Mouse (Mus musculus) heart, postnatal 0 days (tissue): ENCODE data around the gene Cntn1.

Experiments used
- CTCF ChIP-seq: IDR thresholded peaks from 2 replicates; pipeline ENCODE4 v1.5.1; 2016; ENCODE audit warnings: antibody characterized with exemption, control low read depth, low read depth
- EP300 ChIP-seq: IDR thresholded peaks from 2 replicates; pipeline ENCODE4 v1.6.1; 2016; ENCODE audit warnings: antibody characterized with exemption, low read depth

DNA sequence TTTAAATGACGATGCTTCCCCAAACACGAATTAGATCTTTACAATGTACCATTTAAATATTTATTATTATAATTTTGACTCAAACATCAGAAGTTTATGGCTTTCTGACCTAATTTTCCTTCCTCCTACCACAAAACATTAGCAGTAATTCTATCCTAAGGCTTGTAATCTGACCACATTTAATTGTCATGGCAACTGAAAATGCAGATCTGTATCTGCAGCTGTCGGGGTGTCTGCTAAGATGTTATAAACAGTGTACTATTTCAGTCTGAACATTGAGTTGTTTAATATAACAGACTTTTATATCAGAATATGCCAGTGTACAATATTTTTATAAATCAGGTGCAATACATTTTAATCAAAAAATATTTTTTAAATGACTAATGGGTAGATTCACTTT, 10.0 kb downstream of the Cntn1 start:
- no peak for TF ChIP-seq CTCF
- no peak for TF ChIP-seq EP300
